Comparison of ENCODE assay signal across 16 mouse cellular contexts in the genomic region with DNA sequence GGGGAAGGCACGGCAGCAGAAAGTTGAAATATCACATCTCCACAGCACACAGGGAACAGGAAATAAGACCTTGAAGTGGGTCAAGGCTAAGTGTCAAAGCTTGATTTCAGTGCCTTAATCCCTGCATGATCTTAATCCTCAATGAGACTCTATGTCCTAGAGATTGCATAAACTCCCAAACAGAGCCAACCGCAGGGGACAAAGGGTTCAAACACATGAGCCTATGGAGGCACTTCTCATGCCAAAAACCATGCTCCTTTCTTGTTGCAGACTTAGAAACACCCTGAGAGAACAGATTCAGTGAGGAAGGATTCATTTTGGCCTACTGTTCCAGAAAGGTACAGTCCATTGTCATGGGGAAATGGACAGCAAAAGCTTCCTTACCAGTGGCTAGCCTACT.
DNase-seq lines count a peak whose midpoint lies in the region.
"Had no signal": no experiment of that assay in that cellular context is flagged by ENCODE, and none has a peak within 500 bp of the region (broad histone marks: within the 10 kb centered on the region; RNA-seq: fewer than 3 reads in every experiment).

No protein-coding gene starts in this region.

- intact Hi-C loops in heart, postnatal 10 days (cut with DNase I), result loop anchor here (5.0 kb wide), 1 partner anchor 80 kb away; a partner anchor contains a TSS

- peak; percentile 1 for DNase-seq in heart, postnatal 4 days
- no peak for DNase-seq in heart, postnatal 10 days
- DNase-seq in retina, adult 2 months (ENCODE audit: low read depth, low spot score), result peak; percentile 43
- DNase-seq in retina, embryonic 14.5 days (ENCODE audit: low spot score), result no peak
- peak; percentile 48 for DNase-seq in retina, postnatal 1 day
- DNase-seq in kidney, adult 9 months, result no peak
- DNase-seq: adrenal gland, adult 2 months; adrenal gland, postnatal 10 days; adrenal gland, postnatal 25 days; B cell, adult 2 months; cerebellum, adult 11 months; cerebellum, adult 18-20 months; cerebellum, adult 8-10 months; cerebellum, adult 9-11 months; cerebellum, postnatal 36 days; embryo, embryonic 11 days had no signal

Comparison
In these comparisons a context has a peak if more than half of its experiments do, and no peak if none do; other contexts are left out.
1. DNase-seq: peak in heart, postnatal 4 days (single experiment), retina, adult 2 months (single experiment) and retina, postnatal 1 day (single experiment); none in heart, postnatal 10 days (0 of 2), retina, embryonic 14.5 days (single experiment) and kidney, adult 9 months (single experiment).